Mouse (Mus musculus) hindlimb bud, embryonic 11.5 days (tissue): ENCODE measurements at regions not wholly inside any gene's neighbourhood (a gene's known extent, or its start where the extent isn't known, plus 50 kb on each side); places are given as distances from the start of the nearest gene placed in this dataset.

ENCODE experiments used
- DNase-seq: peaks from one replicate; pipeline ENCODE4 v3.0.0-alpha.2; 2012; ENCODE audit warnings: low read depth, low spot score; ENCODE audit errors: extremely low spot score

- no peak for DNase-seq
Observed at GRCm38 (mm10) chr13:14898495-14898894, 268.5 kb downstream of the AW209491 start.

- no peak for DNase-seq
Observed at GRCm38 (mm10) chr13:14930137-14930785, 300.3 kb downstream of the AW209491 start.

GRCm38 (mm10) chr13:14966187-14966726 is 336.3 kb downstream of the AW209491 start:
- no peak for DNase-seq

- no peak for DNase-seq
Observed at GRCm38 (mm10) chr13:15002700-15003099, 372.7 kb downstream of the AW209491 start.

GRCm38 (mm10) chr13:15011638-15012037 is 381.7 kb downstream of the AW209491 start:
- no peak for DNase-seq

GRCm38 (mm10) chr13:15018811-15019745 is 389.1 kb downstream of the AW209491 start:
- no peak for DNase-seq

GRCm38 (mm10) chr13:15026601-15027000 is 396.6 kb downstream of the AW209491 start:
- no peak for DNase-seq

- peak; percentile 24 for DNase-seq
Observed at GRCm38 (mm10) chr13:15052667-15053375, 410.2 kb upstream of the Gli3 start.

GRCm38 (mm10) chr13:15054705-15055104 is 408.3 kb upstream of the Gli3 start:
- DNase-seq = no peak

- no peak for DNase-seq
Observed at GRCm38 (mm10) chr13:15078635-15079094, 384.4 kb upstream of the Gli3 start.

- no peak for DNase-seq
Observed at GRCm38 (mm10) chr13:15079148-15079547, 383.9 kb upstream of the Gli3 start.

GRCm38 (mm10) chr13:15082255-15082932 is 380.6 kb upstream of the Gli3 start:
- no peak for DNase-seq

GRCm38 (mm10) chr13:15094836-15095235 is 368.2 kb upstream of the Gli3 start:
- DNase-seq = no peak

- DNase-seq = no peak
Observed at GRCm38 (mm10) chr13:15107753-15108305, 355.2 kb upstream of the Gli3 start.

- DNase-seq = no peak
Observed at GRCm38 (mm10) chr13:15113383-15113782, 349.7 kb upstream of the Gli3 start.

GRCm38 (mm10) chr13:15130249-15130648 is 332.8 kb upstream of the Gli3 start:
- no peak for DNase-seq

- no peak for DNase-seq
Observed at GRCm38 (mm10) chr13:15146167-15146566, 316.9 kb upstream of the Gli3 start.

GRCm38 (mm10) chr13:15180898-15181297 is 282.1 kb upstream of the Gli3 start:
- no peak for DNase-seq

- no peak for DNase-seq
Observed at GRCm38 (mm10) chr13:15211635-15212352, 251.2 kb upstream of the Gli3 start.
